8 mouse cellular contexts compared by ENCODE assay signal in genomic region chr14:55814885-55815284, GRCm38 (mm10). TPM values are rescaled to one million over a fixed set of nuclear protein-coding genes. Genes with fewer than 3 reads are reported as not detected.
DNase-seq lines count a peak whose midpoint lies in the region; ATAC-seq and TF ChIP-seq lines count a peak whose summit lies in the region.

No protein-coding gene starts in this region.

- DNase-seq in B cell, adult 2 months, result peak; percentile 47 to 50
- DNase-seq in adrenal gland, postnatal 10 days, result peak; percentile 84
- peak; percentile 88 for DNase-seq in kidney, postnatal 10 days
- DNase-seq in lung, adult 2 months, result peak; percentile 66
- DNase-seq in urinary bladder, postnatal 4 days (ENCODE audit: low spot score in 2 of 2), result peak; percentile 51 to 78

- peak; percentile 64; the same call in 1 of the 2 replicates for ATAC-seq in embryonic facial prominence, embryonic 12.5 days (ENCODE audit: insufficient number of reproducible peaks, insufficient read depth, low FRiP score, low TSS enrichment)
- no peak for ATAC-seq in heart, embryonic 15.5 days (replicated peaks; ENCODE audit: insufficient number of reproducible peaks, insufficient read depth, low FRiP score, low read depth)

- H3K9ac ChIP-seq in embryonic facial prominence, embryonic 12.5 days, result peak overlapping the region; percentile 31
- H3K9ac ChIP-seq in heart, embryonic 15.5 days, result peak overlapping the region; percentile 46

- no peak overlapping the region for H3K27ac ChIP-seq in embryonic facial prominence, embryonic 12.5 days
- H3K27ac ChIP-seq in heart, embryonic 15.5 days, result peak overlapping the region; percentile 41; the same call in 1 of the 2 replicates
- H3K27ac ChIP-seq in olfactory bulb, adult 2 months (ENCODE audit: insufficient read depth, low read depth, low read length), result no peak overlapping the region

- TF ChIP-seq CTCF in lung, adult 2 months (IDR thresholded peaks at IDR 0.05; ENCODE audit: insufficient read depth, low read length), result no peak
- TF ChIP-seq CTCF in olfactory bulb, adult 2 months (IDR thresholded peaks at IDR 0.05; ENCODE audit: insufficient read depth, low read depth, low read length), result no peak

- TF ChIP-seq POLR2A in lung, adult 2 months (IDR thresholded peaks at IDR 0.05; ENCODE audit: borderline replicate concordance, extremely low read depth, low read depth, low read length), result no peak
- TF ChIP-seq POLR2A in olfactory bulb, adult 2 months (IDR thresholded peaks at IDR 0.05; ENCODE audit: insufficient read depth, low read depth, low read length), result no peak

- H3K4me1 ChIP-seq in embryonic facial prominence, embryonic 12.5 days, result no peaks in the 10 kb centered on the region
- H3K4me1 ChIP-seq in heart, embryonic 15.5 days (replicated peaks), result peaks cover 5% of the 10 kb centered on the region; the same call in 1 of the 2 replicates
- H3K4me1 ChIP-seq in lung, adult 2 months (ENCODE audit: control insufficient read depth, insufficient read depth, low read length), result no peaks in the 10 kb centered on the region
- peaks cover 6% of the 10 kb centered on the region for H3K4me1 ChIP-seq in olfactory bulb, adult 2 months (ENCODE audit: control insufficient read depth, insufficient read depth, low read length)

- H3K4me3 ChIP-seq in embryonic facial prominence, embryonic 12.5 days, result peak overlapping the region; percentile 49
- peak overlapping the region; percentile 58 for H3K4me3 ChIP-seq in heart, embryonic 15.5 days
- H3K4me3 ChIP-seq in lung, adult 2 months (replicated peaks; ENCODE audit: extremely low read depth, low read depth, low read length), result peak overlapping the region; percentile 55
- H3K4me3 ChIP-seq in olfactory bulb, adult 2 months (ENCODE audit: insufficient read depth, low read depth, low read length), result peak overlapping the region; percentile 21

- no peaks in the 10 kb centered on the region for H3K9me3 ChIP-seq in embryonic facial prominence, embryonic 12.5 days
- no peaks in the 10 kb centered on the region for H3K9me3 ChIP-seq in heart, embryonic 15.5 days (replicated peaks)

- 25% methylated on average over 16 of the region's 16 CpGs for WGBS in embryonic facial prominence, embryonic 12.5 days
- WGBS in heart, embryonic 15.5 days, result 24% methylated on average over 16 of the region's 16 CpGs
- 23% methylated on average over 16 of the region's 16 CpGs for WGBS in lung, adult 2 months
- 27% methylated on average over 16 of the region's 16 CpGs for WGBS in olfactory bulb, adult 2 months

- peak overlapping the region; percentile 61 for H3K4me2 ChIP-seq in embryonic facial prominence, embryonic 12.5 days (replicated peaks)
- H3K4me2 ChIP-seq in heart, embryonic 15.5 days, result peak overlapping the region; percentile 74

- no peaks in the 10 kb centered on the region for H3K36me3 ChIP-seq in embryonic facial prominence, embryonic 12.5 days
- H3K36me3 ChIP-seq in heart, embryonic 15.5 days, result no peaks in the 10 kb centered on the region

- H3K27me3 ChIP-seq in embryonic facial prominence, embryonic 12.5 days, result no peaks in the 10 kb centered on the region
- no peaks in the 10 kb centered on the region for H3K27me3 ChIP-seq in heart, embryonic 15.5 days

RNA-seq across cellular contexts. Expression of gene Nfatc4, which starts 8.1 kb away (rescaled TPM):
- total RNA-seq in adrenal gland, postnatal 10 days (2021), result 10 to 100 TPM; 23.5 to 28.2 TPM
- polyA plus RNA-seq in embryonic facial prominence, embryonic 12.5 days (2016; fragmentation: Nextera tagmentation; extraction: Ambion mirVana), result 154 and 161 TPM in 2 replicates
- 10.8 and 15.8 TPM in 2 replicates for polyA plus RNA-seq in heart, embryonic 15.5 days (2015; fragmentation: Nextera tagmentation; extraction: Ambion mirVana)
- 26.4 and 27.3 TPM in 2 replicates for polyA plus RNA-seq in lung, adult 2 months (2012; rRNA removed)
- not detected in 2 replicates for polyA plus RNA-seq in olfactory bulb, adult 2 months (2012; ENCODE audit: insufficient read depth, insufficient read length, low replicate concordance, missing spikeins)

RNA-seq across cellular contexts. Expression of gene Ripk3, which starts 26.2 kb away (rescaled TPM):
- 1 to 10 TPM; 8.3 to 9.1 TPM for total RNA-seq in adrenal gland, postnatal 10 days (2021)
- polyA plus RNA-seq in embryonic facial prominence, embryonic 12.5 days (2016; fragmentation: Nextera tagmentation; extraction: Ambion mirVana), result 45.5 and 50.3 TPM in 2 replicates
- 12.6 and 20.7 TPM in 2 replicates for polyA plus RNA-seq in heart, embryonic 15.5 days (2015; fragmentation: Nextera tagmentation; extraction: Ambion mirVana)
- 7.5 and 10.0 TPM in 2 replicates for polyA plus RNA-seq in lung, adult 2 months (2012; rRNA removed)
- polyA plus RNA-seq in olfactory bulb, adult 2 months (2012; ENCODE audit: insufficient read depth, insufficient read length, low replicate concordance, missing spikeins), result not detected in 2 replicates

RNA-seq across cellular contexts. Expression of gene Adcy4, which starts 31.0 kb away (rescaled TPM):
- 10 to 100 TPM; 10.3 to 12.6 TPM for total RNA-seq in adrenal gland, postnatal 10 days (2021)
- polyA plus RNA-seq in embryonic facial prominence, embryonic 12.5 days (2016; fragmentation: Nextera tagmentation; extraction: Ambion mirVana), result 21.3 and 24.2 TPM in 2 replicates
- polyA plus RNA-seq in heart, embryonic 15.5 days (2015; fragmentation: Nextera tagmentation; extraction: Ambion mirVana), result 14.9 and 18.0 TPM in 2 replicates
- 157 and 169 TPM in 2 replicates for polyA plus RNA-seq in lung, adult 2 months (2012; rRNA removed)
- polyA plus RNA-seq in olfactory bulb, adult 2 months (2012; ENCODE audit: insufficient read depth, insufficient read length, low replicate concordance, missing spikeins), result not detected in 2 replicates

RNA-seq across cellular contexts. Expression of gene Nynrin, which starts 38.9 kb away (rescaled TPM):
- 10 to 100 TPM; 20.7 to 24.4 TPM for total RNA-seq in adrenal gland, postnatal 10 days (2021)
- 41.4 and 41.7 TPM in 2 replicates for polyA plus RNA-seq in embryonic facial prominence, embryonic 12.5 days (2016; fragmentation: Nextera tagmentation; extraction: Ambion mirVana)
- polyA plus RNA-seq in heart, embryonic 15.5 days (2015; fragmentation: Nextera tagmentation; extraction: Ambion mirVana), result 12.7 and 15.0 TPM in 2 replicates
- 9.4 and 12.4 TPM in 2 replicates for polyA plus RNA-seq in lung, adult 2 months (2012; rRNA removed)
- not detected in 2 replicates for polyA plus RNA-seq in olfactory bulb, adult 2 months (2012; ENCODE audit: insufficient read depth, insufficient read length, low replicate concordance, missing spikeins)

RNA-seq across cellular contexts. Expression of gene Ltb4r1, which starts 49.1 kb away (rescaled TPM):
- 1 to 10 TPM; 1.4 to 1.6 TPM for total RNA-seq in adrenal gland, postnatal 10 days (2021)
- polyA plus RNA-seq in embryonic facial prominence, embryonic 12.5 days (2016; fragmentation: Nextera tagmentation; extraction: Ambion mirVana), result 0.48 and 0.60 TPM in 2 replicates
- 0.65 and 0.66 TPM in 2 replicates for polyA plus RNA-seq in heart, embryonic 15.5 days (2015; fragmentation: Nextera tagmentation; extraction: Ambion mirVana)
- 6.5 and 7.1 TPM in 2 replicates for polyA plus RNA-seq in lung, adult 2 months (2012; rRNA removed)
- polyA plus RNA-seq in olfactory bulb, adult 2 months (2012; ENCODE audit: insufficient read depth, insufficient read length, low replicate concordance, missing spikeins), result not detected in 2 replicates

Comparison
In these comparisons a context has a peak if more than half of its experiments do, and no peak if none do; other contexts are left out.
1. RNA of gene Nfatc4, which starts 8.1 kb away (polyA plus RNA-seq): 154 to 161 TPM in embryonic facial prominence, embryonic 12.5 days, 26.4 to 27.3 TPM in lung, adult 2 months and 10.8 to 15.8 TPM in heart, embryonic 15.5 days; not detected in olfactory bulb, adult 2 months; every median in the first group is over 10 times any median in the second.
2. RNA of gene Adcy4, which starts 31.0 kb away (polyA plus RNA-seq): 157 to 169 TPM in lung, adult 2 months, 21.3 to 24.2 TPM in embryonic facial prominence, embryonic 12.5 days and 14.9 to 18.0 TPM in heart, embryonic 15.5 days; not detected in olfactory bulb, adult 2 months; every median in the first group is over 10 times any median in the second.
3. Peak in every context shown above with its lines, with median percentiles within 50 percentile points of each other: DNase-seq and H3K4me3 ChIP-seq.